Mouse (Mus musculus): ENCODE measurements at regions not wholly inside any gene's neighbourhood (a gene's known extent, or its start where the extent isn't known, plus 50 kb on each side); places are given as distances from the start of the nearest gene placed in this dataset.

- DNase-seq (ENCODE audit: low read depth, low spot score) = no peak
Observed at GRCm38 (mm10) chr6:117279297-117279696, 111.0 kb downstream of the Cxcl12 start.

- DNase-seq (ENCODE audit: low read depth, low spot score) = no peak
Observed at GRCm38 (mm10) chr6:117279786-117280411, 111.6 kb downstream of the Cxcl12 start.

- DNase-seq (ENCODE audit: low read depth, low spot score) = no peak
Observed at GRCm38 (mm10) chr6:117280911-117281310, 112.6 kb downstream of the Cxcl12 start.

- DNase-seq (ENCODE audit: low read depth, low spot score) = no peak
Observed at GRCm38 (mm10) chr6:117283616-117284015, 115.3 kb downstream of the Cxcl12 start.

GRCm38 (mm10) chr6:117284376-117285106 lies 116.2 kb downstream of the Cxcl12 start:
- DNase-seq (ENCODE audit: low read depth, low spot score) = no peak

GRCm38 (mm10) chr6:117287396-117287795 lies 119.1 kb downstream of the Cxcl12 start:
- no peak for DNase-seq (ENCODE audit: low read depth, low spot score)

- no peak for DNase-seq (ENCODE audit: low read depth, low spot score)
Observed at GRCm38 (mm10) chr6:117293780-117294465, 125.6 kb downstream of the Cxcl12 start.

- no peak for DNase-seq (ENCODE audit: low read depth, low spot score)
Observed at GRCm38 (mm10) chr6:117297918-117298317, 129.6 kb downstream of the Cxcl12 start.

GRCm38 (mm10) chr6:117299503-117300288 lies 131.4 kb downstream of the Cxcl12 start:
- DNase-seq (ENCODE audit: low read depth, low spot score) = no peak

GRCm38 (mm10) chr6:117303361-117303760 lies 135.0 kb downstream of the Cxcl12 start:
- DNase-seq (ENCODE audit: low read depth, low spot score) = no peak

- DNase-seq (ENCODE audit: low read depth, low spot score) = no peak
Observed at GRCm38 (mm10) chr6:117305736-117306250, 137.5 kb downstream of the Cxcl12 start.

GRCm38 (mm10) chr6:117308636-117309035 lies 140.3 kb downstream of the Cxcl12 start:
- DNase-seq (ENCODE audit: low read depth, low spot score) = no peak

GRCm38 (mm10) chr6:117312891-117313781 lies 144.8 kb downstream of the Cxcl12 start:
- no peak for DNase-seq (ENCODE audit: low read depth, low spot score)

GRCm38 (mm10) chr6:117313944-117314566 lies 145.7 kb downstream of the Cxcl12 start:
- no peak for DNase-seq (ENCODE audit: low read depth, low spot score)

GRCm38 (mm10) chr6:117323301-117323700 lies 155.0 kb downstream of the Cxcl12 start:
- DNase-seq (ENCODE audit: low read depth, low spot score) = no peak

- no peak for DNase-seq (ENCODE audit: low read depth, low spot score)
Observed at GRCm38 (mm10) chr6:117323850-117324249, 155.5 kb downstream of the Cxcl12 start.

GRCm38 (mm10) chr6:117326835-117327775 lies 158.8 kb downstream of the Cxcl12 start:
- DNase-seq (ENCODE audit: low read depth, low spot score) = no peak

GRCm38 (mm10) chr6:117329164-117329939 lies 161.0 kb downstream of the Cxcl12 start:
- no peak for DNase-seq (ENCODE audit: low read depth, low spot score)
